Mouse (Mus musculus): ENCODE results near the gene Gm20920.
"Not testable (repeated sequence)": the region's sequence is repeated elsewhere in the genome, so short reads cannot be mapped to it uniquely, and the experiment has no call there.

The Gm20920 gene

GRCm38 (mm10) chrY:51851820-51852219, at the start of gene Gm20920:
Gene Gm20920, plus strand, starts transcription at chrY:51852120.
- not testable (repeated sequence) for DNase-seq (ENCODE audit: low spot score)
